Mouse (Mus musculus) CH12.LX (cell line): ENCODE measurements around the gene Zfp511. TPM values are rescaled to one million over a fixed set of nuclear protein-coding genes. Genes with fewer than 3 reads are reported as not detected.

Experiments used
- DNase-seq: peaks from one replicate; pipeline ENCODE4 v3.0.0-alpha.2; 2013; ENCODE audit errors: extremely low read depth
- H3K27ac ChIP-seq: 2 replicates; pipeline ENCODE4 v1.5.1; 2012; ENCODE audit warnings: low read depth, mild to moderate bottlenecking, control low read depth, moderate library complexity; ENCODE audit not compliant: insufficient read depth
- H3K27me3 ChIP-seq: replicated peaks from 2 replicates; pipeline ENCODE3; 2012; ENCODE audit warnings: inconsistent platforms
- H3K36me3 ChIP-seq, 2 experiments: replicated peaks in 1 of 2; 2 replicates each; pipeline versions ENCODE3 to v1.6.1; 2012; ENCODE audit warnings: inconsistent platforms in 1 of 2, low read length in 1 of 2, mild to moderate bottlenecking in 1 of 2, mixed read lengths in 1 of 2, moderate library complexity in 1 of 2; ENCODE audit not compliant: control insufficient read depth in 1 of 2, insufficient read depth in 1 of 2
- H3K4me1 ChIP-seq, 2 experiments: 2 replicates each; pipeline ENCODE4 v1.6.1; 2012; ENCODE audit warnings: inconsistent platforms in 1 of 2, moderate library complexity in 1 of 2; ENCODE audit not compliant: insufficient read depth in 2 of 2, control insufficient read depth in 1 of 2
- H3K4me2 ChIP-seq: 2 replicates; pipeline ENCODE4 v1.6.1; 2012; ENCODE audit warnings: low read depth, mild to moderate bottlenecking, control low read depth; ENCODE audit not compliant: poor library complexity, insufficient read depth, severe bottlenecking
- H3K4me3 ChIP-seq, 3 experiments: fragments of 150-350 bp in 1 of 3; sonication (generic) in 1 of 3; replicated peaks in 1 of 3; 2 replicates each; pipeline versions ENCODE3 to v1.5.1; 2011 to 2012; ENCODE audit warnings: low read depth in 2 of 3, low read length in 2 of 3, mild to moderate bottlenecking in 2 of 3, moderate library complexity in 2 of 3, control low read depth in 1 of 3, improper control_type of control experiment in 1 of 3, inconsistent platforms in 1 of 3, mixed read lengths in 1 of 3; ENCODE audit not compliant: poor library complexity in 1 of 3
- H3K79me2 ChIP-seq: replicated peaks from 2 replicates; pipeline ENCODE4 v1.6.1; 2012; ENCODE audit warnings: mild to moderate bottlenecking, moderate library complexity; ENCODE audit not compliant: control insufficient read depth, poor library complexity, insufficient read depth, severe bottlenecking; ENCODE audit errors: extremely low read depth
- H3K9ac ChIP-seq: 2 replicates; pipeline ENCODE4 v1.6.1; 2012; ENCODE audit warnings: low read depth, mild to moderate bottlenecking, control low read depth, moderate library complexity; ENCODE audit not compliant: insufficient read depth
- H3K9me3 ChIP-seq: replicated peaks from 2 replicates; pipeline ENCODE3; 2012; ENCODE audit warnings: low read length, inconsistent platforms, mixed read lengths
- BHLHE40 ChIP-seq: IDR thresholded peaks from 2 replicates; pipeline ENCODE4 v1.6.1; 2011; ENCODE audit warnings: mild to moderate bottlenecking, low read depth, low read length, improper control_type of control experiment
- CHD1 ChIP-seq: IDR thresholded peaks from 2 replicates; pipeline ENCODE4 v1.6.1; 2012; ENCODE audit warnings: low read depth, low read length, improper control_type of control experiment, inconsistent platforms
- CHD2 ChIP-seq: IDR thresholded peaks from 2 replicates; pipeline ENCODE4 v1.6.1; 2011; ENCODE audit warnings: low read length, improper control_type of control experiment
- CTCF ChIP-seq, 2 experiments: IDR thresholded peaks in 1 of 2; conservative IDR thresholded peaks in 1 of 2; 2 replicates each; pipeline ENCODE4 v1.5.1; 2011 to 2012; ENCODE audit warnings: low read depth in 2 of 2, low read length in 2 of 2, improper control_type of control experiment in 1 of 2, inconsistent platforms in 1 of 2, mild to moderate bottlenecking in 1 of 2, moderate library complexity in 1 of 2
- E2F4 ChIP-seq: IDR thresholded peaks from 2 replicates; pipeline ENCODE4 v1.6.1; 2011; ENCODE audit warnings: low read depth, low read length, improper control_type of control experiment; ENCODE audit not compliant: insufficient replicate concordance
- ELF1 ChIP-seq: IDR thresholded peaks from 2 replicates; pipeline ENCODE4 v1.6.1; 2014; ENCODE audit warnings: low read depth, mild to moderate bottlenecking, inconsistent platforms, low read length, improper control_type of control experiment
- EP300 ChIP-seq: IDR thresholded peaks from 2 replicates; pipeline ENCODE4 v1.6.1; 2011; ENCODE audit warnings: low read length, improper control_type of control experiment
- ETS1 ChIP-seq: conservative IDR thresholded peaks from 2 replicates; pipeline ENCODE4 v1.6.1; 2012; ENCODE audit warnings: low read depth, mild to moderate bottlenecking, inconsistent platforms, low read length, improper control_type of control experiment, moderate library complexity
- GABPA ChIP-seq: IDR thresholded peaks from 2 replicates; pipeline ENCODE4 v1.6.1; 2012; ENCODE audit warnings: low read depth, low read length, improper control_type of control experiment, inconsistent platforms; ENCODE audit not compliant: insufficient replicate concordance
- HCFC1 ChIP-seq: IDR thresholded peaks from 2 replicates; pipeline ENCODE4 v1.6.1; 2012; ENCODE audit warnings: low read depth, mild to moderate bottlenecking, inconsistent platforms, low read length, improper control_type of control experiment
- IRF4 ChIP-seq: IDR thresholded peaks from 2 replicates; pipeline ENCODE4 v1.6.1; 2014; ENCODE audit warnings: low read depth, mild to moderate bottlenecking, inconsistent platforms, low read length, improper control_type of control experiment
- JUN ChIP-seq: IDR thresholded peaks from 2 replicates; pipeline ENCODE4 v1.6.1; 2011; ENCODE audit warnings: low read depth, mild to moderate bottlenecking, low read length, improper control_type of control experiment, moderate library complexity; ENCODE audit not compliant: insufficient read depth
- JUND ChIP-seq: conservative IDR thresholded peaks from 2 replicates; pipeline ENCODE4 v1.6.1; 2011; ENCODE audit warnings: low read depth, low read length, improper control_type of control experiment
- KAT2A ChIP-seq: IDR thresholded peaks from 2 replicates; pipeline ENCODE4 v1.6.1; 2012; ENCODE audit warnings: low read length, improper control_type of control experiment, inconsistent platforms; ENCODE audit not compliant: insufficient replicate concordance
- MAFK ChIP-seq: IDR thresholded peaks from 2 replicates; pipeline ENCODE4 v1.6.1; 2011; ENCODE audit warnings: low read length, improper control_type of control experiment; ENCODE audit not compliant: insufficient replicate concordance
- MAX ChIP-seq: IDR thresholded peaks from 2 replicates; pipeline ENCODE4 v1.6.1; 2011; ENCODE audit warnings: low read length, improper control_type of control experiment
- MAZ ChIP-seq: IDR thresholded peaks from 2 replicates; pipeline ENCODE4 v1.6.1; 2012; ENCODE audit warnings: low read depth, mild to moderate bottlenecking, inconsistent platforms, low read length, improper control_type of control experiment, moderate library complexity
- MEF2A ChIP-seq: IDR thresholded peaks from 2 replicates; pipeline ENCODE4 v1.6.1; 2014; ENCODE audit warnings: low read depth, mild to moderate bottlenecking, inconsistent platforms, low read length, improper control_type of control experiment, borderline replicate concordance
- MXI1 ChIP-seq: IDR thresholded peaks from 2 replicates; pipeline ENCODE4 v1.6.1; 2011; ENCODE audit warnings: mild to moderate bottlenecking, low read depth, low read length, improper control_type of control experiment
- MYC ChIP-seq: IDR thresholded peaks from 2 replicates; pipeline ENCODE4 v1.6.1; 2011; ENCODE audit warnings: low read depth, mild to moderate bottlenecking, improper control_type of control experiment, low read length
- NELFE ChIP-seq: IDR thresholded peaks from 2 replicates; pipeline ENCODE4 v1.6.1; 2011; ENCODE audit warnings: low read depth, low read length, improper control_type of control experiment
- NRF1 ChIP-seq: IDR thresholded peaks from 2 replicates; pipeline ENCODE4 v1.6.1; 2014; ENCODE audit warnings: low read depth, mild to moderate bottlenecking, inconsistent platforms, low read length, improper control_type of control experiment, moderate library complexity
- PAX5 ChIP-seq: IDR thresholded peaks from 2 replicates; pipeline ENCODE4 v1.6.1; 2012; ENCODE audit warnings: low read length, inconsistent platforms, mixed read lengths
- POLR2A ChIP-seq: IDR thresholded peaks from 2 replicates; pipeline ENCODE4 v1.6.1; 2011; ENCODE audit warnings: low read depth, mild to moderate bottlenecking, improper control_type of control experiment, low read length
- POLR2AphosphoS2 ChIP-seq: IDR thresholded peaks from 2 replicates; pipeline ENCODE4 v1.6.1; 2011; ENCODE audit warnings: low read depth, low read length, improper control_type of control experiment
- RAD21 ChIP-seq: IDR thresholded peaks from 2 replicates; pipeline ENCODE4 v1.6.1; 2011; ENCODE audit warnings: low read depth, mild to moderate bottlenecking, low read length, improper control_type of control experiment, moderate library complexity
- RCOR1 ChIP-seq: conservative IDR thresholded peaks from 2 replicates; pipeline ENCODE4 v1.6.1; 2012; ENCODE audit warnings: low read depth, mild to moderate bottlenecking, inconsistent platforms, low read length, improper control_type of control experiment
- SIN3A ChIP-seq: IDR thresholded peaks from 2 replicates; pipeline ENCODE4 v1.6.1; 2012; ENCODE audit warnings: low read length, improper control_type of control experiment, inconsistent platforms
- SMC3 ChIP-seq: IDR thresholded peaks from 2 replicates; pipeline ENCODE4 v1.6.1; 2011; ENCODE audit warnings: low read depth, low read length, improper control_type of control experiment
- TBP ChIP-seq: conservative IDR thresholded peaks from 2 replicates; pipeline ENCODE4 v1.6.1; 2011; ENCODE audit warnings: low read depth, low read length, improper control_type of control experiment
- TCF12 ChIP-seq: IDR thresholded peaks from 2 replicates; pipeline ENCODE4 v1.6.1; 2014; ENCODE audit warnings: low read depth, mild to moderate bottlenecking, inconsistent platforms, low read length, improper control_type of control experiment
- UBTF ChIP-seq: IDR thresholded peaks from 2 replicates; pipeline ENCODE4 v1.6.1; 2012; ENCODE audit warnings: low read depth, mild to moderate bottlenecking, inconsistent platforms, low read length, improper control_type of control experiment, moderate library complexity
- USF1 ChIP-seq: IDR thresholded peaks from 2 replicates; pipeline ENCODE4 v1.6.1; 2014; ENCODE audit warnings: low read depth, mild to moderate bottlenecking, inconsistent platforms, low read length, improper control_type of control experiment
- USF2 ChIP-seq: conservative IDR thresholded peaks from 2 replicates; pipeline ENCODE4 v1.6.1; 2011; ENCODE audit warnings: low read depth, low read length, improper control_type of control experiment
- ZC3H11A ChIP-seq: IDR thresholded peaks from 2 replicates; pipeline ENCODE4 v1.6.1; 2012; ENCODE audit warnings: low read depth, mild to moderate bottlenecking, inconsistent platforms, low read length, improper control_type of control experiment
- ZKSCAN1 ChIP-seq: IDR thresholded peaks from 2 replicates; pipeline ENCODE4 v1.6.1; 2012; ENCODE audit warnings: low read depth, inconsistent platforms, low read length, improper control_type of control experiment, borderline replicate concordance
- ZMIZ1 ChIP-seq: IDR thresholded peaks from 2 replicates; pipeline ENCODE4 v1.6.1; 2012; ENCODE audit warnings: low read depth, mild to moderate bottlenecking, inconsistent platforms, low read length, improper control_type of control experiment
- ZNF384 ChIP-seq: IDR thresholded peaks from 2 replicates; pipeline ENCODE4 v1.6.1; 2012; ENCODE audit warnings: low read depth, low read length, improper control_type of control experiment, inconsistent platforms
- dilution Hi-C: fragments of 300-500 bp; cut with MboI; formaldehyde crosslinking; loops from 2 replicates; pipeline ENCODE4 v1.14.3; 2020; ENCODE audit warnings: low sequenced_read_pairs; ENCODE audit not compliant: extremely low pct_unique_long_range_greater_than_20kb, extremely low pct_ligation_motif_present
- in situ Hi-C: fragments of 300-500 bp; cut with MboI; formaldehyde crosslinking; loops from 3 replicates; pipeline ENCODE4 v1.14.3; 2019; ENCODE audit warnings: low sequenced_read_pairs, low pct_ligation_motif_present, low pct_unique_long_range_greater_than_20kb, mixed read lengths
- polyA plus RNA-seq: library from polyadenylated mRNA; unstranded; fragments of >175 nt; gene quantifications from 2 replicates; pipeline ENCODE4 v1.2.1, GENCODE M21; 2012; ENCODE audit warnings: low read depth; ENCODE audit not compliant: insufficient read length
- total RNA-seq, 2 experiments: library from RNA; depleted of rRNA; stranded (reverse); fragments of 300-350 nt in 1 of 2; fragments of >200 nt in 1 of 2; gene quantifications; 2 replicates each; pipeline ENCODE4 v1.2.3; 2012 to 2014

Gene Zfp511
- total and polyA plus RNA-seq, 3 experiments, result 41.4 to 52.2 (median 44.6) TPM

- H3K4me1 ChIP-seq, result peaks cover 25 to 53% of the 10 kb centered on the region in 2 experiments
- TF ChIP-seq MAX, result no peak; the same call in 1 of the 2 replicates
- 0 out of 2 replicates have a peak, but pooled peaks have one; percentile 21 for TF ChIP-seq TCF12
- TF ChIP-seq BHLHE40, result no peak
- no peak for TF ChIP-seq MAFK
- no peak for TF ChIP-seq ZMIZ1
- TF ChIP-seq MXI1, result peak; percentile 24; the same call in 1 of the 2 replicates
- no peak for TF ChIP-seq NRF1
- no peak for TF ChIP-seq POLR2AphosphoS2
- no peak for TF ChIP-seq USF2
- TF ChIP-seq USF1, result no peak
- TF ChIP-seq MAZ, result no peak
- TF ChIP-seq POLR2A, result no peak
- TF ChIP-seq E2F4, result no peak
- no peak for TF ChIP-seq KAT2A
- TF ChIP-seq GABPA, result no peak
- TF ChIP-seq MEF2A, result no peak
- no peak for TF ChIP-seq ELF1
- TF ChIP-seq ZKSCAN1, result no peak
- TF ChIP-seq RAD21, result no peak
- TF ChIP-seq ZNF384, result no peak
- TF ChIP-seq CHD1, result peak; percentile 88; the same call in 1 of the 2 replicates
- TF ChIP-seq RCOR1, result no peak
- TF ChIP-seq CHD2, result no peak
- no peak for TF ChIP-seq IRF4
- TF ChIP-seq JUN, result no peak
- TF ChIP-seq ZC3H11A, result no peak
- TF ChIP-seq ETS1, result 0 out of 2 replicates have a peak, but pooled peaks have one; percentile 4
- TF ChIP-seq CTCF (conservative IDR thresholded peaks at IDR 0.05 in 1 of 2, IDR thresholded peaks at IDR 0.05 in 1 of 2; ENCODE audit: low read depth in 2 of 2, low read length in 2 of 2), result no peak
- TF ChIP-seq SIN3A, result peak; percentile 38; the same call in 1 of the 2 replicates
- no peak for TF ChIP-seq NELFE
- no peak for TF ChIP-seq TBP
- 0 out of 2 replicates have a peak, but pooled peaks have one; percentile 16 for TF ChIP-seq EP300
- TF ChIP-seq MYC, result no peak
- TF ChIP-seq JUND, result no peak
- TF ChIP-seq PAX5, result no peak
- TF ChIP-seq UBTF, result no peak
- no peak for TF ChIP-seq HCFC1
- TF ChIP-seq SMC3, result no peak
- no peaks in the 10 kb centered on the region for H3K9me3 ChIP-seq
- H3K4me2 ChIP-seq, result peak overlapping the region; percentile 17; the same call in 1 of the 2 replicates
- H3K9ac ChIP-seq, result peak overlapping the region; percentile 20; the same call in 1 of the 2 replicates
- no peak for DNase-seq
- no peaks in the 10 kb centered on the region for H3K27me3 ChIP-seq
- peaks cover 26% of the 10 kb centered on the region for H3K79me2 ChIP-seq
- peaks cover 43 to 60% of the 10 kb centered on the region in 2 experiments for H3K36me3 ChIP-seq
- dilution Hi-C loops (no loop called here), in situ Hi-C loops (loop anchor here (5.0 to 10.0 kb wide), 2 partner anchors 82 to 141 kb away; partner anchors contain the start of gene Mtg1)
- peak overlapping the region; percentile 71 for H3K27ac ChIP-seq
- no peak overlapping the region for H3K4me3 ChIP-seq
Observed at GRCm38 (mm10) chr7:139994202-139994601, 42.0 kb upstream of the Zfp511 start.
